Mouse (Mus musculus) testis, postnatal 14 days (tissue): ENCODE measurements around the gene Amfr.

Experiments used
- DNase-seq: peaks from one replicate; pipeline ENCODE4 v3.0.0; 2021; ENCODE audit warnings: low spot score

The Amfr gene

DNA sequence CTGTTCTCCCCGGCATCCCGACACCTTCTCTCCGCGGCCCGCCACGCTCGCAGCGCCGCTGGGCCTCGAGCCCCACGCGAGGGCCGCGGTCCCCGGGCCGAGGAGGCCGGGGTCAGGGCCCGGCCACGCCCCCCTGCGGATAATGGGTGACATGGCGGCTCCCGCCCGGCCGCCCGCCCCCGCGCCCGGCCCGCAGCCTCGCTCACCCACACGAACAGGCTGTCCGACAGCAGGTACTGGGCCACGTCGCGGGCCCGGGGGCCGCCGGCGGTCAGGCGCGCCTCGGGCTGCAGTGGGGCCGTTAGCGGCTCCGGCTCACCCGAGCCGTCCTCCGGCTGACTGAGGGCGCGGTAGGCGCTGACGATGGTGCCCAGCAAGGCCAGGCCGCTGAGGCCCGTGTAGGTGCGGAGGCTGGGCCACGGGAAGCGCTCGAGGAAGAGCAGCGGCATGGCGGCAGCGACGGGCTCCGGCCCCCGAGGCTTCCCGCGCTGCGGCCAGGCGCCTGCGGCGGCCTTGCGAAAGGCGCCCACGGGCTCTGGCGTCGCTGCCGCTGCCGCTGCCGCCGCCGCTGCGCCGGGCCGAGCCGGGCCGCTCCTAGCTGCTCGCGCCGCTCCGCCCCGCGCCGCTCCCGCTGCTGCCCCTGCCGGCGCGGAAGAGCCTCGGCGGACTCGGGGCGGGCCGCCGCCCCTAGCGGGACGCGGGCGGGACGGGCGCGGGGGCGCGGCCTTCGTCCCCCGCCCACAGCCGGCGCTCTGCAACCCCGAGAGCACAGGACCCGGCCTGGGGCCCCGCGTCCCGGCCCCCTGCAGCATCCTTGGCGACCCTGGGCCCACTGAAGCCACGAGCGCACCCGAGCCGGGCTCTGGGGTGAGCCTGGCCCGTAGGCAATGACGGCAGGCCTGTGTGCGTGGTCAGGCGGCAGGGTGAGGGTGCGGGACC is at the start of gene Amfr:
Amfr (minus strand) TSS at position 830 of the 939 bp plus-strand sequence.
- DNase-seq, result peak; percentile 87

GRCm38 (mm10) chr8:94057157-94057854 is 44.7 kb upstream of the Amfr start:
- DNase-seq, result no peak

GRCm38 (mm10) chr8:94052696-94053095 is 40.1 kb upstream of the Amfr start:
- DNase-seq, result no peak

GRCm38 (mm10) chr8:94047845-94048244 is 35.2 kb upstream of the Amfr start:
- no peak for DNase-seq

GRCm38 (mm10) chr8:94037806-94038205 is 25.2 kb upstream of the Amfr start:
- DNase-seq, result no peak

GRCm38 (mm10) chr8:94036944-94037524 is 24.4 kb upstream of the Amfr start, which contains the start of the genes Nudt21 and Ogfod1:
Gene Nudt21, minus strand, starts transcription at chr8:94037031.
Gene Ogfod1, plus strand, starts transcription at chr8:94037198.
- DNase-seq, result peak; percentile 96

DNA sequence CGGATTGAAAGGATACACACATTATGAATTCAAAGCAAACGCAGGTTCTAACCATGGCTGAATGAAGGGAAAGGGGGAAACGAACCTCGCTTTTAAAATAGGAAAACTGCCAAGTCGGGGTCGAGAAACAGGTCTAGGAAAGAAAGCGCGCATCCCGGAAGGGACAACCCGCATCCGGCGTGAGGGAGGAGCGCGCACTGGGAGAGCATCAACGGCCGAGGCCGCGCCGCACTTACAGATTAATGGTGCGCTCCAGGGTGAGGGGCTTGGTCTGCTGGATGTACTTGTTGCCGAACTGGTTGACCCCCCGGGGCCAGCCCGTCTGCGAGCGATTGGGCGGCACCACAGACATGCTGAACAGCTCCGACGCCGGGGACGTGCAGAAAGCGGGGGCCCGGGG is 23.9 kb upstream of the Amfr start:
- peak; percentile 81 for DNase-seq

DNA sequence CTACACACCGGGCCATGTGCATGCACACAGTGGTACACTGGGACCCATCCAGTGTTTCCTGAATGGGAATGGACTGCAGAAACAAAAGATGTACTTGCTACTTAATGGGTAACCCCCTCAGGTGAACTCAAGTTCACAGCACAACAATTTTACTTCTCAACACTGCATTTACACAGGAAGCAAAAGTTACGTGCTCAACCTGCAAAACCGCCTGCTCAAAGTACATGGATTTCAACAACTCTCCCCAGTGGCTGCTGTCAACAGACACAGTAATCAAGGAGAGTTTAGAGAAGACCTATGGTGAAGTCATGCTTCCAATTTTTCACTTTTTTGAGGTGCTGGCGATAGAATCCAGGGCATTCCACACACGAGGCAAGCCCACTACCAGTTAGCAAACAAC is 22.6 kb upstream of the Amfr start:
- no peak for DNase-seq

DNA sequence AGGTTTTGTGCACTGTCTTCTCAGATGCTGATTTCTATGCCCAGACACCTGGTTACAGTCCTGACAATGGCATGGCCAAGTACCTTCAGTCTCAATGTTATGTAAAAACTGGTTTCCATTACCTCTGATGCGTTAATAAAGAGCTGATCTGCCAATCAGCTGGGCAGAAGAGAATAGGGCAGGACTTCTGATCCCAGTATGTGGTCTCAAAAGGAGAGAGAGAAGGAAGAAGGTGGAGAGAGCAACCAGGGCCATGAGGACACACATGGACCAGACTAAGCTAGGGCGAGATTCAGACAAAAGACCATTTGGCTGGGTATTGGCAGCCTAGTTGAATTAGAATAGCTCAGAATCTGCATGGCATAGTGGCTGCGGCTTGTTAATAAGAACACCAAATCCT is 21.0 kb upstream of the Amfr start:
- no peak for DNase-seq

DNA sequence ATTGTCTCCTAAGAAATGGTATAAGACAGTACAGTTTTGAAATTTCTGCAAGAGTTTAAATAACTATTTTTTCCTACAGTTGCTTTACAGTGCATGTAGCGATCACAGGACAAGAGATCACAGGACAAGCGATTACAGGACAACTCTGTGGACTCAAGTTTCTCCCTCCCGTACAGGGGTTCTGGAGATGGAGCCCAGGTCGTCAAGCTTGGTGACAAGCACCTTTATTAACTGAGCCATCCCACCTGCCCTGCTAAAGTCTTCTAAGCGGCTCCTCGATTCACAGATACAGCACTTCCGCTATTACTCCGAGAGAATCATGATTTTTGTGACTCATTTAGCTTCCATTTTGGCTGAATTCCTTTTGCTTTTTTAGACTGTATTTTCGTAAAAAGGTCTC is 17.1 kb upstream of the Amfr start:
- no peak for DNase-seq

- no peak for DNase-seq
Measured at GRCm38 (mm10) chr8:94023916-94024315, 11.3 kb upstream of the Amfr start.

- no peak for DNase-seq
Measured at GRCm38 (mm10) chr8:94013026-94013612, 477 bp upstream of the Amfr start.

- DNase-seq, result no peak
Measured at GRCm38 (mm10) chr8:94011076-94012012, 1.3 kb downstream of the Amfr start.

DNA sequence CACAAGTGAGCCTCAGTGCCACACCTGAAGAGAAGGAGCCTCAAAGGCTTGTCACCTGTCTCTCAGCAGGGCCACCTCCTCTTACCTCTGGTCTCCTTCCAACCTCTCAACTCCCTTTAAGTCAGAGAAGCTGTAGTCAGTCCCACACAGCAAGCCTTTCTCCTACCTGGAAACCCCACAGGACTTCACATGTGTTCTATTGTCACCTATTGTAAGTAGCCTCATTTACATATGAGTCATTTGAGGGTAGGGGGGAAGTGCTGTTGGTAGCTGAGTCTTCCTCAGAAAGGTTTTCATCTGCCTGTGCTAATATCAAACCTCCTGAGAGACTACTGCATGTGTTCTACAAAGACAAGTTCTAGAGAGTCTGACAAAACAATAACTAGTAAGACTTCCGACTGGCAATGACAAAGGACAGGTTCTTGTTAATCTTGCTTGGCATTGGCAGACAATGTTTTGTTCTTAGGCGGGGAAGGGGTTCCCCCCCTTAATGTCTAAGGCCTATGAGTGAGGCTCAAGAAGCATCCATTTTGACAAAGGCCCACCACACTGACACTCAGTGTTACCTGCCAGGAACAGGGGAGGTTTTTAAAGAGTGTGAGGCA is 2.4 kb downstream of the Amfr start:
- DNase-seq, result no peak

DNA sequence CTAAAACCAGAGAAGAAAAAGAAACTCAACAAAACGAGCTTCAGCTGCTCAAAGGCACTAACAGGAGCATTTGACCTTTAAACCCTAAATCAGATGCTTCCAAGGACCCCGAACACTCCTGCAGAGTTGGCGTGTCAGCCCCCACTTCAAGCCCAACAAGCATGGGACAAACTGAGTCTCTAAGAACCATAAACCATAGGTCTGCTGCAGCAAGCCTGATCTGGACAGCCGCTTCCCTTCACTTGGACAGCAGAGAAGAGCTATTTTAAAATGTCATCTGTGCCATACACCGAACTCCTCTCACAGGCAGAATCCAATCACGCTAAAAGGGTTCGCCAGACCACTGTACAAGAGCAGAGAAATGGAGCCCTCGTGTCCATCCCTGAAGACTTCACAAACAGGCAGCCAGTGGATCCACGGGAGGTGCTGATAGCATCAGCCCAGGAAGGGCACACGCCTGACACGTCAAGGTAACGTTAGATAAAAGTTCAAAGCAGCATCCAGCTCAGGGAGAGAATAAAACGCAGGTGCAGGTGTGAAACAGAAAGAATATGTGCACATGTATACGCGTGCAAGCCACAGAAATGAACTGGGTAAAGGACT is 3.3 kb downstream of the Amfr start:
- DNase-seq, result no peak

- DNase-seq, result no peak
Measured at GRCm38 (mm10) chr8:94004139-94004538, 8.5 kb downstream of the Amfr start.

DNA sequence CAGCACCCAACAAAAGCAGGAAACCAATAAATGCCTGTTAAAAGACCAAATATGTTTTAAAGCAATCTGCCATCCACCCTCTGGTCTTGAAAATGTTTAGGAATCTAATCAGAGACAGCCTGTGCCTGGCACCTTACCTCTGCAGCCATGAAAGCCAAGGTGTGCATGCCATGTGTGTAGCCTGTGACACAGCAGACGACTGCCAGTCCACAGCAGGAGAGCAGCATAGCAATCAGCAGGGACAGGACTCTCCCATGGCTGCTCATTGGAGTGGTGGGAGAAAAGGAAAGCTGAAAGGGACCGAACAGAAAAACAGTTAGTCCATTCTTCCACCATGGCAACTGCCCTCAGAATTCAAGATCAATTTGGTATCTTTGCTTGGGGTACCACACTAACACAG is 13.7 kb downstream of the Amfr start:
- no peak for DNase-seq

GRCm38 (mm10) chr8:93989739-93990138 is 22.9 kb downstream of the Amfr start:
- DNase-seq, result no peak

- no peak for DNase-seq
Measured at GRCm38 (mm10) chr8:93984731-93985130, 27.9 kb downstream of the Amfr start.

- no peak for DNase-seq
Measured at GRCm38 (mm10) chr8:93983827-93984226, 28.8 kb downstream of the Amfr start.
